Comparison of ENCODE assay signal across 11 mouse cellular contexts in the genomic region with DNA sequence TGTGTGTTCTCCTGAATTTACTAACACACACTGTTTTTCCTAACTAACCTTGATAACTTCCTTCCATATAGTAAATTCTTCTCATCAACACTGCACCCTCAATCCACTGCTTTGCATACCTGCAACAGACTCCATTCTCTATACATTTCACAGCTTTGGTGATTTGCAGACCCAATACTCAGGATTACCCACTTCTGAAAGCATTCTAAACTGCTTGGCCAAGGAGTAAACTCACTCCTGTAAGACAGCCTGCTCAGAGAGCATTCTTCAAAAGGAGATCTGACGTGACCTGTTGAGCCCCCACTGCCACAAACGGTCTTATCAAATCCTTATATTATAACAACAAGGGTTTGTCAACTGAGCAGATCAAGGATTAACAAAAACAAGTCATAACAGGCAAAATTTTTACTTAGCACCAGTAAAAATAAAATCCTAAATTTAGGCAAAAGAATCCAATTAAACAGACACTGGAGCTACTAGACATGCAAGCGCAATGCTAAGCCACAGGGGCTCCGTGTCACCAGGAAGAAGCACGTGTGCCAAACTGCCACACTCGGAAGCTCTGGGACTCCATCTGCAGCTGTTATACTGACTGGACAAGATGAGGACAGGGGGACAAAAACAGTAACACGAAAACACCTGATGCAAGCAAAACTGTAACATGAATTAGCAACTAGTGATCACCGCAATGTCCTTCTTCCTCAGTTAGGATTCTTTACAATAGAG. TPM values are rescaled to one million over a fixed set of nuclear protein-coding genes. Genes with fewer than 3 reads are reported as not detected.
DNase-seq lines count a peak whose midpoint lies in the region; ATAC-seq lines count a peak whose summit lies in the region.
"Had no signal": no experiment of that assay in that cellular context is flagged by ENCODE, and none has a peak within 500 bp of the region (broad histone marks: within the 10 kb centered on the region; RNA-seq: fewer than 3 reads in every experiment).

No protein-coding gene starts in this region.

- H3K9me3 ChIP-seq in neural tube, embryonic 12.5 days = no peaks in the 10 kb centered on the region
- no peaks in the 10 kb centered on the region for H3K9me3 ChIP-seq in embryonic facial prominence, embryonic 15.5 days (replicated peaks)
- H3K9me3 ChIP-seq in hindbrain, embryonic 14.5 days (ENCODE audit: control insufficient read depth, low read length) = no peaks in the 10 kb centered on the region
- no peaks in the 10 kb centered on the region for H3K9me3 ChIP-seq in neural tube, embryonic 14.5 days (ENCODE audit: control insufficient read depth, low read length)
- H3K9me3 ChIP-seq: embryonic facial prominence, embryonic 12.5 days had no signal

- DNase-seq in neural tube, embryonic 10.5 days (ENCODE audit: extremely low spot score, low spot score) = no peak
- no peak for DNase-seq in hindbrain, embryonic 14.5 days (ENCODE audit: low spot score)
- DNase-seq in spleen, adult 12 weeks (ENCODE audit: low spot score) = no peak
- DNase-seq in layer of hippocampus, adult 18-20 months (ENCODE audit: low spot score in 2 of 2) = no peak
- DNase-seq: heart, postnatal 36 days; kidney, postnatal 36 days; left cerebral cortex, postnatal 4 days had no signal

- H3K4me1 ChIP-seq in neural tube, embryonic 12.5 days = peaks cover 16% of the 10 kb centered on the region
- H3K4me1 ChIP-seq in embryonic facial prominence, embryonic 15.5 days = peaks cover 11% of the 10 kb centered on the region; the same call in 1 of the 2 replicates
- peaks cover 18% of the 10 kb centered on the region for H3K4me1 ChIP-seq in hindbrain, embryonic 14.5 days (replicated peaks; ENCODE audit: control insufficient read depth, insufficient read depth, low read length)
- peaks cover 15% of the 10 kb centered on the region; the same call in 1 of the 2 replicates for H3K4me1 ChIP-seq in neural tube, embryonic 14.5 days (ENCODE audit: control insufficient read depth, insufficient read depth, low read length)

- no peaks in the 10 kb centered on the region for H3K27me3 ChIP-seq in neural tube, embryonic 12.5 days (replicated peaks)
- H3K27me3 ChIP-seq in embryonic facial prominence, embryonic 15.5 days = no peaks in the 10 kb centered on the region
- H3K27me3 ChIP-seq in hindbrain, embryonic 14.5 days (ENCODE audit: control insufficient read depth, insufficient read depth, low read length) = no peaks in the 10 kb centered on the region
- no peaks in the 10 kb centered on the region for H3K27me3 ChIP-seq in neural tube, embryonic 14.5 days (ENCODE audit: control insufficient read depth, insufficient read depth, low read length)
- H3K27me3 ChIP-seq: embryonic facial prominence, embryonic 12.5 days had no signal

- no peaks in the 10 kb centered on the region for H3K36me3 ChIP-seq in neural tube, embryonic 12.5 days
- no peaks in the 10 kb centered on the region for H3K36me3 ChIP-seq in embryonic facial prominence, embryonic 15.5 days
- no peaks in the 10 kb centered on the region for H3K36me3 ChIP-seq in hindbrain, embryonic 14.5 days (replicated peaks; ENCODE audit: control insufficient read depth, insufficient read depth)
- no peaks in the 10 kb centered on the region for H3K36me3 ChIP-seq in neural tube, embryonic 14.5 days (ENCODE audit: control insufficient read depth, insufficient read depth, low read length)
- H3K36me3 ChIP-seq: embryonic facial prominence, embryonic 12.5 days had no signal

- peak overlapping the region; percentile 17; the same call in 1 of the 2 replicates for H3K4me2 ChIP-seq in neural tube, embryonic 12.5 days (replicated peaks)
- no peak overlapping the region for H3K4me2 ChIP-seq in embryonic facial prominence, embryonic 15.5 days (replicated peaks)
- no peak overlapping the region for H3K4me2 ChIP-seq in hindbrain, embryonic 14.5 days (replicated peaks)
- H3K4me2 ChIP-seq in neural tube, embryonic 14.5 days (ENCODE audit: low read depth, low read length) = no peak overlapping the region
- H3K4me2 ChIP-seq: embryonic facial prominence, embryonic 12.5 days had no signal

- WGBS in neural tube, embryonic 12.5 days = 71% methylated on average over 8 of the region's 8 CpGs
- 45% methylated on average over 8 of the region's 8 CpGs for WGBS in embryonic facial prominence, embryonic 15.5 days
- WGBS in hindbrain, embryonic 14.5 days = 38% methylated on average over 8 of the region's 8 CpGs
- WGBS in neural tube, embryonic 14.5 days = 49% methylated on average over 8 of the region's 8 CpGs

- H3K9ac ChIP-seq in neural tube, embryonic 12.5 days = no peak overlapping the region
- H3K9ac ChIP-seq in embryonic facial prominence, embryonic 15.5 days = no peak overlapping the region
- no peak overlapping the region for H3K9ac ChIP-seq in hindbrain, embryonic 14.5 days
- H3K9ac ChIP-seq in neural tube, embryonic 14.5 days (replicated peaks; ENCODE audit: low read depth, low read length) = no peak overlapping the region
- H3K9ac ChIP-seq: embryonic facial prominence, embryonic 12.5 days had no signal

- H3K4me3 ChIP-seq in neural tube, embryonic 12.5 days = no peak overlapping the region
- H3K4me3 ChIP-seq in embryonic facial prominence, embryonic 15.5 days (replicated peaks) = no peak overlapping the region
- no peak overlapping the region for H3K4me3 ChIP-seq in hindbrain, embryonic 14.5 days (replicated peaks; ENCODE audit: low read length)
- H3K4me3 ChIP-seq in neural tube, embryonic 14.5 days (ENCODE audit: low read depth, low read length) = no peak overlapping the region
- H3K4me3 ChIP-seq: embryonic facial prominence, embryonic 12.5 days had no signal

- H3K27ac ChIP-seq in neural tube, embryonic 12.5 days = no peak overlapping the region
- peak overlapping the region; percentile 71 for H3K27ac ChIP-seq in embryonic facial prominence, embryonic 15.5 days (replicated peaks)
- H3K27ac ChIP-seq in hindbrain, embryonic 14.5 days = peak overlapping the region; percentile 55
- 0 out of 2 replicates have a peak overlapping the region, but pooled peaks have one; percentile 4 for H3K27ac ChIP-seq in neural tube, embryonic 14.5 days (ENCODE audit: low read depth, low read length)

- ATAC-seq in neural tube, embryonic 12.5 days (ENCODE audit: low FRiP score, low read depth) = peak; percentile 25
- ATAC-seq in embryonic facial prominence, embryonic 15.5 days (ENCODE audit: insufficient number of reproducible peaks, low FRiP score, low TSS enrichment, low read depth) = no peak
- no peak for ATAC-seq in hindbrain, embryonic 14.5 days (ENCODE audit: low FRiP score)
- no peak for ATAC-seq in neural tube, embryonic 14.5 days (ENCODE audit: low read depth)

RNA-seq across cellular contexts. Expression of a gene that starts 44.4 kb away (rescaled TPM):
- polyA plus RNA-seq in neural tube, embryonic 12.5 days (2016; fragmentation: Nextera tagmentation; extraction: Ambion mirVana) = 15.8 and 18.6 TPM in 2 replicates
- polyA plus RNA-seq in embryonic facial prominence, embryonic 15.5 days (2015; fragmentation: Nextera tagmentation; extraction: Ambion mirVana) = 17.6 and 19.6 TPM in 2 replicates
- 13.3 and 17.2 TPM in 2 replicates for polyA plus RNA-seq in hindbrain, embryonic 14.5 days (2014; fragmentation: Nextera tagmentation; extraction: Ambion mirVana)
- 17.2 and 18.8 TPM in 2 replicates for polyA plus RNA-seq in neural tube, embryonic 14.5 days (2014; fragmentation: Nextera tagmentation; extraction: Ambion mirVana)
- 10 to 100 TPM; 17.2 to 18.3 TPM for total RNA-seq in layer of hippocampus, adult 18-20 months (2021)
